Mouse (Mus musculus): ENCODE data around the gene F7. TPM values are rescaled to one million over a fixed set of nuclear protein-coding genes. Genes with fewer than 3 reads are reported as not detected.

Gene F7
- polyA plus RNA-seq, 1 experiment from 2014 or later, result 0.08 TPM

GRCm38 (mm10) chr8:13037569-13037968, 11.7 kb downstream of the F7 start:
- peak overlapping the region; percentile 43; the same call in 1 of the 2 replicates for H3K4me2 ChIP-seq (replicated peaks; ENCODE audit: low read depth)
- H3K9ac ChIP-seq (ENCODE audit: low read depth, low read length), result no peak overlapping the region
- no peaks in the 10 kb centered on the region for H3K36me3 ChIP-seq (ENCODE audit: control insufficient read depth, insufficient read depth)
- H3K4me1 ChIP-seq (replicated peaks; ENCODE audit: control insufficient read depth, insufficient read depth, low read length), result 0 out of 2 replicates have a peak, but pooled peaks cover 4% of the 10 kb centered on the region
- 33% methylated on average over 5 of the region's 5 CpGs for WGBS
- peak; percentile 86 for ATAC-seq
- no peaks in the 10 kb centered on the region for H3K27me3 ChIP-seq (replicated peaks; ENCODE audit: control insufficient read depth, insufficient read depth, low read length)
- TF ChIP-seq CTCF (IDR thresholded peaks at IDR 0.05; ENCODE audit: low read depth), result no peak
- H3K4me3 ChIP-seq (ENCODE audit: low read depth, low read length), result no peak overlapping the region
- H3K9me3 ChIP-seq (ENCODE audit: control insufficient read depth), result no peaks in the 10 kb centered on the region
- H3K27ac ChIP-seq (ENCODE audit: low read depth, low read length), result peak overlapping the region; percentile 28; the same call in 1 of the 2 replicates

GRCm38 (mm10) chr8:13039054-13039453, 13.2 kb downstream of the F7 start:
- ATAC-seq, result no peak
- TF ChIP-seq CTCF (IDR thresholded peaks at IDR 0.05; ENCODE audit: low read depth), result no peak
- Histone ChIP-seq H3K27ac (ENCODE audit: low read depth, low read length) (no peak overlapping the region), H3K9me3 (ENCODE audit: control insufficient read depth) (no peaks in the 10 kb centered on the region), H3K4me1 (replicated peaks; ENCODE audit: control insufficient read depth, insufficient read depth, low read length) (0 out of 2 replicates have a peak, but pooled peaks cover 4% of the 10 kb centered on the region), H3K27me3 (replicated peaks; ENCODE audit: control insufficient read depth, insufficient read depth, low read length) (no peaks in the 10 kb centered on the region), H3K36me3 (ENCODE audit: control insufficient read depth, insufficient read depth) (no peaks in the 10 kb centered on the region), H3K4me3 (ENCODE audit: low read depth, low read length) (no peak overlapping the region), H3K9ac (ENCODE audit: low read depth, low read length) (no peak overlapping the region), H3K4me2 (replicated peaks; ENCODE audit: low read depth) (no peak overlapping the region)
- 79% methylated on average over 6 of the region's 6 CpGs for WGBS

GRCm38 (mm10) chr8:13041459-13041858, 15.6 kb downstream of the F7 start:
- Histone ChIP-seq H3K4me2 (replicated peaks; ENCODE audit: low read depth) (no peak overlapping the region), H3K36me3 (ENCODE audit: control insufficient read depth, insufficient read depth) (no peaks in the 10 kb centered on the region), H3K4me3 (ENCODE audit: low read depth, low read length) (no peak overlapping the region), H3K27ac (ENCODE audit: low read depth, low read length) (no peak overlapping the region), H3K9me3 (ENCODE audit: control insufficient read depth) (no peaks in the 10 kb centered on the region), H3K9ac (ENCODE audit: low read depth, low read length) (no peak overlapping the region), H3K27me3 (replicated peaks; ENCODE audit: control insufficient read depth, insufficient read depth, low read length) (no peaks in the 10 kb centered on the region), H3K4me1 (replicated peaks; ENCODE audit: control insufficient read depth, insufficient read depth, low read length) (0 out of 2 replicates have a peak, but pooled peaks cover 4% of the 10 kb centered on the region)
- 70% methylated on average over 4 of the region's 4 CpGs for WGBS
- no peak for TF ChIP-seq CTCF (IDR thresholded peaks at IDR 0.05; ENCODE audit: low read depth)
- no peak for ATAC-seq

DNA sequence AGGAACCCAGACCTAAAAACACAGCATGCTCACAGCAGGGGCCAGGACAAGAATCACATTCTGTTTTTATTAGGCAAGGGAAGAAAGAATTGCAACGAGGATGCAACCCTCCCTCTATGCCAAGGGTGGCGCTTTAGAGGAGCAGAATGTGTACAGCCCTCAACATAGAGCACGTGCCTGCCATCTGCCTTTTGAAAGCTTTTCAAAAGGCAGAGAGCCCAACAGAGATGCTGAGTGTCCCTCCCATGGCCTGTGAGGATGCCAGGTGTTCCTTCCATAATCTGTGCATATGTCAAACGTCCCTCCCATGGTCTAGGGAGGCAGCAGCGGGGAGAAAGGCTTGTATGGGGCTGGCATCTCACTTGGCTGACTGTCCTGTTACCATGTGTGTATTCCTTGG, 21.8 kb downstream of the F7 start:
- no peak for TF ChIP-seq CTCF (IDR thresholded peaks at IDR 0.05; ENCODE audit: low read depth)
- ATAC-seq, result no peak
- H3K9ac ChIP-seq (ENCODE audit: low read depth, low read length), result no peak overlapping the region
- H3K9me3 ChIP-seq (ENCODE audit: control insufficient read depth), result no peaks in the 10 kb centered on the region
- no peaks in the 10 kb centered on the region for H3K27me3 ChIP-seq (replicated peaks; ENCODE audit: control insufficient read depth, insufficient read depth, low read length)
- H3K4me2 ChIP-seq (replicated peaks; ENCODE audit: low read depth), result no peak overlapping the region
- H3K4me3 ChIP-seq (ENCODE audit: low read depth, low read length), result no peak overlapping the region
- 61% methylated on average over 5 of the region's 5 CpGs for WGBS
- H3K27ac ChIP-seq (ENCODE audit: low read depth, low read length), result no peak overlapping the region
- peaks cover 6% of the 10 kb centered on the region; the same call in 1 of the 2 replicates for H3K36me3 ChIP-seq (ENCODE audit: control insufficient read depth, insufficient read depth)
- H3K4me1 ChIP-seq (replicated peaks; ENCODE audit: control insufficient read depth, insufficient read depth, low read length), result no peaks in the 10 kb centered on the region

DNA sequence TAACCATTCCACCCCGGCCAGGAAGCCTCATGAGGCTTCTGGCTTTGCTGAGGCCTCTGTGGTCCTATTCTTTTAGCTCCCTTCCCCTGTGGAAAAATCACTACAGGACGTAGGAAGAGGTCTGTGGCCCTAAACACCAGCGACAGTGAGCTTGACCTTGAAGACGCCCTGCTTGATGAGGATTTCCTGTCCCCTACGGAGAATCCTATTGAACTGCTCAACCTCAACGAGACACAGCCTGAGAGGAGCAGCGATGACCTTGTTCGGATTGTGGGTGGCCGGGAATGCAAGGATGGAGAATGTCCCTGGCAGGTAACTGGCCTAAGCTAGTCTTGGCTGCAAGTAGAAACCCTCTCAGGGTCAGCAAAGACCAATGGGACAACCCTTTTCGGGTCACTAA, 24.7 kb downstream of the F7 start:
- ATAC-seq, result no peak
- H3K9ac ChIP-seq (ENCODE audit: low read depth, low read length), result no peak overlapping the region
- peaks cover 6% of the 10 kb centered on the region; the same call in 1 of the 2 replicates for H3K36me3 ChIP-seq (ENCODE audit: control insufficient read depth, insufficient read depth)
- H3K4me2 ChIP-seq (replicated peaks; ENCODE audit: low read depth), result no peak overlapping the region
- no peak overlapping the region for H3K27ac ChIP-seq (ENCODE audit: low read depth, low read length)
- no peaks in the 10 kb centered on the region for H3K4me1 ChIP-seq (replicated peaks; ENCODE audit: control insufficient read depth, insufficient read depth, low read length)
- no peak overlapping the region for H3K4me3 ChIP-seq (ENCODE audit: low read depth, low read length)
- no peaks in the 10 kb centered on the region for H3K9me3 ChIP-seq (ENCODE audit: control insufficient read depth)
- 83% methylated on average over 10 of the region's 10 CpGs for WGBS
- H3K27me3 ChIP-seq (replicated peaks; ENCODE audit: control insufficient read depth, insufficient read depth, low read length), result no peaks in the 10 kb centered on the region
- TF ChIP-seq CTCF (IDR thresholded peaks at IDR 0.05; ENCODE audit: low read depth), result no peak

DNA sequence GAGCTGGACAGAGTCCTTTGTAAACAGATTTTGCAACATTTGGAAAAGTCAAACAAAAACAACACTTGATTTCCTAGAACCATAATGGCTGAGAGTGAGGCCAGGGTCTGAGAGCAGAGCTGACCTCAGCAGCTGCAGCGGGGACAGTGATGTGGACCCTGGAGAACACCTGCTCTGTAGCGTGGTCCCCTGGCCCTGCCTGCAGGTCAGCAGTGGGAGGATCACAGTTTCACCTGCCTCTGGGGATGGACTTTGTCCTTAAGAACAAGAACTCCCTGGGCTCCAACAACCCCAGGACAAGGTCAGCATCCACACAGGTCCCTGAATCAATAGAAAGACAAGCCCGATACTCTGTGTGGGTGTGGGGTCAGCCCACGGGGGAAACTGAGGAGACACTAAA, 31.5 kb downstream of the F7 start:
- Histone ChIP-seq H3K9me3 (ENCODE audit: control insufficient read depth) (no peaks in the 10 kb centered on the region), H3K4me1 (replicated peaks; ENCODE audit: control insufficient read depth, insufficient read depth, low read length) (no peaks in the 10 kb centered on the region), H3K27me3 (replicated peaks; ENCODE audit: control insufficient read depth, insufficient read depth, low read length) (no peaks in the 10 kb centered on the region), H3K9ac (ENCODE audit: low read depth, low read length) (no peak overlapping the region), H3K27ac (ENCODE audit: low read depth, low read length) (no peak overlapping the region), H3K36me3 (ENCODE audit: control insufficient read depth, insufficient read depth) (no peaks in the 10 kb centered on the region), H3K4me3 (ENCODE audit: low read depth, low read length) (no peak overlapping the region), H3K4me2 (replicated peaks; ENCODE audit: low read depth) (no peak overlapping the region)
- ATAC-seq, result no peak
- 48% methylated on average over 4 of the region's 4 CpGs for WGBS
- no peak for TF ChIP-seq CTCF (IDR thresholded peaks at IDR 0.05; ENCODE audit: low read depth)

Measured in intestine, postnatal 0 days (tissue).